Mouse (Mus musculus): ENCODE measurements around the gene D430041D05Rik.

- TF ChIP-seq POLR2A (IDR thresholded peaks at IDR 0.05; ENCODE audit: insufficient read length, low read depth) (no peak), TCF12 (IDR thresholded peaks at IDR 0.05; ENCODE audit: insufficient read depth, poor library complexity, severe bottlenecking) (no peak), REST (IDR thresholded peaks at IDR 0.05; ENCODE audit: insufficient read depth, insufficient read length) (no peak), USF1 (IDR thresholded peaks at IDR 0.05; ENCODE audit: low read depth) (no peak), MAX (IDR thresholded peaks at IDR 0.05; ENCODE audit: low read depth) (no peak), POLR2AphosphoS2 (IDR thresholded peaks at IDR 0.05; ENCODE audit: insufficient read length, low read depth) (no peak)
Measured at GRCm38 (mm10) chr2:104153345-104153744, 257.5 kb downstream of the D430041D05Rik start.

Measured in myocyte (in vitro differentiated cells).